Mouse (Mus musculus): ENCODE measurements around the gene Slc35a3. TPM values are rescaled to one million over a fixed set of nuclear protein-coding genes. Genes with fewer than 3 reads are reported as not detected.

The Slc35a3 gene
- total and polyA plus RNA-seq, 3 experiments: 19.2 to 20.3 TPM; not detected in 1

DNA sequence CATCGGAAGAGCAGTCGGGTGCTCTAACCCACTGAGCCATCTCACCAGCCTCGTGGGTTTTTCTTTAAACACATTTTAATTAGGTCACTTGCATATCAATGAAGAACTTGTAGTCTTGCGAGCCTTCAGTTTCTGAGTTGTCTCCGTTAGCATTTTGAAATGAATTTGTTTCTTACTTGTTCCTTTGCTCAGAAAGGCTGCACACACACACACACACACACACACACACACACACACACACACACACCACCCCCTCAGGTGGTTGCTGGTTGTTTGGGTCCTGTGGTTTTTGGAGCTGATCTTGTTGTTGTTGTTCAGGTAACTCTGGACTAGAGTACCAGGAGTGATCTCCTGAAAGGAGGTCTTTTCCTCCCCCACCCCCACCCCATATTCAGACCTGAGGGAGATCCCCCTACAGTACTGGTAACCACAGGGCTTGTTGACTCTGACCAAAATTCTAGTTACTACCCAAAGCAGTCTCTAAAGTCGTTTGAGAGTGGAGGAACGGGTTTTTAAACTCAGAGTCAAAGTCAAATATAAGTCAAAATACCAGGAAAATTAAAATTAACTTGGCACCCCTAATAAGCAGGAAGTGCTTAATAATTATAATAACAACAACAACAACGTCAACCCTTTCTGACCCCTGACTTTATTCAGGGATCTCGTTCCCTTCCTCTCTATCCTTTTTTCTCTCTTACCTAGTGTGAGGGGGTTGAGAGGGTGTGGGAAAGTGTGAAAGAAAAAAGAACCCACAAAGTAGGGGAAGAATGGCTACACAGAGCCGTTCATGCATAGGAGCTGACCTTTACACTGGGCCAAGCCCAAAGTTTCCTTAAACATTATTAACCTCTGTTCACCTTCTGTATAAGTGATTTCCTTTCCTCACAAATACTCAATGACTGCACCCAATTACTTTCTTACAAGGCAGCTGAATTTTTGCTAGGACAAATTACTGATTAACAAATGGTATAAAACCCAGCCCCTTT, 11.2 kb upstream of the Slc35a3 start:
- no peak overlapping the region for H3K27ac ChIP-seq (ENCODE audit: control insufficient read depth, low read depth, low read length)
- H3K9ac ChIP-seq (ENCODE audit: control insufficient read depth, low read depth, low read length, poor library complexity, severe bottlenecking): no peak overlapping the region
- H3K36me3 ChIP-seq (ENCODE audit: control insufficient read depth in 1 of 2, insufficient read depth in 2 of 2, low read length in 2 of 2): peaks cover 0 to 7% of the 10 kb centered on the region in 2 experiments; a peak in 2 of 4 replicates

DNA sequence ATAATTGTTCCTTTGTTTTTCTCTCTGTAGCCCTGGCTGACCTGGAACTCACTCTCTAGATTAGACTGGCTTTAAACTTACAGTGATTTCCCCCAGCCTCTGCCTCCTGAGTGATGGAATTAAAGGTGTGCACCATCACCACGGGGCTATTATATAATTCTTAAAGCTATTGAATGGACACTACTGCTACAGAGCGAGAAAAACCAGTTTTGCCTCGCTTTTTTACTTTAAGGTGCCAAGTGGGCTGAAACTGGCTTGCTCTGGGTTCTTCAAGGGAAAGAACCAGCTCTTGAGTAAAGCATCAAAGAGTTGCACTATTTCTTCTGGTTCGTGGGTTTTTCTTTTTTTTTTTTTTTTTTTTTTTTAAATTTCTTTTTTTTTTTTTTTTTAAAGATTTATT, 10.3 kb upstream of the Slc35a3 start:
- H3K79me2 ChIP-seq (ENCODE audit: control insufficient read depth, insufficient read depth, low read length, poor library complexity): no peaks in the 10 kb centered on the region
- DNase-seq (ENCODE audit: low read depth, low spot score): no peak
- no peak overlapping the region for H3K9ac ChIP-seq (ENCODE audit: control insufficient read depth, low read depth, low read length, poor library complexity, severe bottlenecking)
- no peaks in the 10 kb centered on the region for H3K27me3 ChIP-seq (ENCODE audit: control insufficient read depth in 1 of 2, insufficient read depth in 2 of 2, low read length in 2 of 2)
- TF ChIP-seq MYB (IDR thresholded peaks at IDR 0.05; ENCODE audit: low read depth, low read length) (no peak), GATA1 (IDR thresholded peaks at IDR 0.05; ENCODE audit: low read depth, low read length) (no peak), TCF12 (IDR thresholded peaks at IDR 0.05; ENCODE audit: low read depth, low read length) (no peak), BHLHE40 (IDR thresholded peaks at IDR 0.05; ENCODE audit: borderline replicate concordance, low read depth, low read length) (no peak), USF1 (IDR thresholded peaks at IDR 0.05; ENCODE audit: low read depth, low read length) (no peak), POLR2A (IDR thresholded peaks at IDR 0.05; ENCODE audit: control insufficient read depth in 1 of 2, insufficient read depth in 1 of 2, low read depth in 1 of 2, low read length in 2 of 2, poor library complexity in 1 of 2) (no peak), CHD1 (IDR thresholded peaks at IDR 0.05; ENCODE audit: low read depth, low read length) (no peak), MEF2A (IDR thresholded peaks at IDR 0.05; ENCODE audit: extremely low read depth, insufficient replicate concordance, low read depth, low read length, poor library complexity, severe bottlenecking) (no peak)
- H3K4me1 ChIP-seq (ENCODE audit: control insufficient read depth in 1 of 2, insufficient read depth in 2 of 2, low read length in 2 of 2): peaks cover 3 to 16% of the 10 kb centered on the region in 2 experiments
- H3K9me3 ChIP-seq (replicated peaks; ENCODE audit: insufficient read depth, low read length): no peaks in the 10 kb centered on the region
- H3K36me3 ChIP-seq (ENCODE audit: control insufficient read depth in 1 of 2, insufficient read depth in 2 of 2, low read length in 2 of 2): peaks cover 0 to 7% of the 10 kb centered on the region in 2 experiments; a peak in 2 of 4 replicates
- no peak overlapping the region for H3K27ac ChIP-seq (ENCODE audit: control insufficient read depth, low read depth, low read length)
- H3K4me3 ChIP-seq (ENCODE audit: control insufficient read depth in 1 of 2, insufficient read depth in 1 of 2, low read depth in 2 of 2, low read length in 2 of 2): no peak overlapping the region

More for the DNA sequence above, 11.2 kb upstream of the Slc35a3 start:
- no peak overlapping the region for H3K4me3 ChIP-seq (ENCODE audit: control insufficient read depth in 1 of 2, insufficient read depth in 1 of 2, low read depth in 2 of 2, low read length in 2 of 2)
- no peaks in the 10 kb centered on the region for H3K9me3 ChIP-seq (replicated peaks; ENCODE audit: insufficient read depth, low read length)
- no peaks in the 10 kb centered on the region for H3K79me2 ChIP-seq (ENCODE audit: control insufficient read depth, insufficient read depth, low read length, poor library complexity)
- TF ChIP-seq POLR2AphosphoS5 (IDR thresholded peaks at IDR 0.05; ENCODE audit: borderline replicate concordance, low read depth, low read length) (no peak), EP300 (IDR thresholded peaks at IDR 0.05; ENCODE audit: low read depth in 1 of 2, low read length in 2 of 2) (no peak), USF1 (IDR thresholded peaks at IDR 0.05; ENCODE audit: low read depth, low read length) (no peak), POLR2A (IDR thresholded peaks at IDR 0.05; ENCODE audit: control insufficient read depth in 1 of 2, insufficient read depth in 1 of 2, low read depth in 1 of 2, low read length in 2 of 2, poor library complexity in 1 of 2) (no peak), TAL1 (IDR thresholded peaks at IDR 0.05; ENCODE audit: low read length) (no peak), NELFE (IDR thresholded peaks at IDR 0.05; ENCODE audit: low read depth, low read length) (no peak), UBTF (IDR thresholded peaks at IDR 0.05; ENCODE audit: borderline replicate concordance, insufficient read depth, low read depth, low read length) (no peak), ZMIZ1 (IDR thresholded peaks at IDR 0.05; ENCODE audit: low read depth, low read length) (no peak), SMC3 (IDR thresholded peaks at IDR 0.05; ENCODE audit: low read depth, low read length) (no peak), GATA1 (IDR thresholded peaks at IDR 0.05; ENCODE audit: low read depth, low read length) (no peak), MYB (IDR thresholded peaks at IDR 0.05; ENCODE audit: low read depth, low read length) (no peak), JUND (IDR thresholded peaks at IDR 0.05; ENCODE audit: low read depth, low read length) (no peak), MYC (IDR thresholded peaks at IDR 0.05; ENCODE audit: low read depth, low read length) (no peak), MXI1 (IDR thresholded peaks at IDR 0.05; ENCODE audit: low read depth, low read length) (no peak)
- no peak for DNase-seq (ENCODE audit: low read depth, low spot score)
- peaks cover 3 to 16% of the 10 kb centered on the region in 2 experiments for H3K4me1 ChIP-seq (ENCODE audit: control insufficient read depth in 1 of 2, insufficient read depth in 2 of 2, low read length in 2 of 2)
- H3K27me3 ChIP-seq (ENCODE audit: control insufficient read depth in 1 of 2, insufficient read depth in 2 of 2, low read length in 2 of 2): no peaks in the 10 kb centered on the region
